Comparison of ENCODE assay signal across 8 mouse cellular contexts in the genomic region with DNA sequence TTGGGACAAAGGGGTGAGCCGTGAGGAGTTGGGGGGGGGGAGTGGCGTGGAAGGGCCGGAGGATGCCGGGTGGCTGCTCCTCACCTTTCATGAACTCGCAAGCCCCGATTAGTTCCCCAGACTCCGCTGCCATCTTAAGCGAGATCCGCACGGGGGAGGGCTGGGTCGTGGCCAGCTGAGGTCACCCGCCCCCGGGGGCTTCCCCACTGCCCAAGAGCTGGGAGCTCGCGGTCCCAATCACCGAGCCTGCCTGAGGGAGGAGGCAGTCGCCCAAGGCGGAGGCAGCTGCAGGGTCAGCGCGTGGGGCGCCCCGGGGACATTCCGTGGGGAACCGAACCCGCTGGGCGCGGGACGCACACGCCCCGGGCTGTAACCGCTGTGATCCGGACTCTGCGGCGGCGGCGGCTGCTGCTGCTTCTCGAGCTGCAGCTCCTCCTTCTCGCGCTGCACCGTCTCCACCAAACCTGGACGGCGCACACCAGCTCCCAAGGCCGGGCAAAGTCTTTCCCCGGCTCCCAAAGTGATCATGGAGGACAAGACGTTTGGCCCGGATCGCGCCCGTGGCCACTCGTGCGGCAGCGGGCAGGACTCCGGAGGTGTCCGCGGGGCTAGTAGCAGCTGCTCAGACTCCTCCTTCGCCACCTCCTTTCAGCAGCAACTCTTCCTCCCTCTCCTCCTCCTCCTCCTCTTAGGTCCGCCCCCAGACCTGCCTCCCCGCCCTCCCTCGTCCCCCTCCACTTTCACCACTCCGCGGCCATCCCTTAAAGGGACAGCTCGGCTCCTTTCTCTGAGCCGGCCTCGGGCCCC. TPM values are rescaled to one million over a fixed set of nuclear protein-coding genes. Genes with fewer than 3 reads are reported as not detected.
DNase-seq lines count a peak whose midpoint lies in the region; ATAC-seq and TF ChIP-seq lines count a peak whose summit lies in the region.

A gene (minus strand): TSS at position 680 of the 807 bp plus-strand sequence.

- peaks cover 0 to 7% of the 10 kb centered on the region in 2 experiments; a peak in 2 of 4 replicates for H3K36me3 ChIP-seq in MEL (ENCODE audit: control insufficient read depth in 1 of 2, insufficient read depth in 2 of 2, low read length in 2 of 2)
- H3K36me3 ChIP-seq in forebrain, embryonic 14.5 days (ENCODE audit: control insufficient read depth, insufficient read depth, low read length), result peaks cover 2% of the 10 kb centered on the region; the same call in 1 of the 2 replicates
- no peaks in the 10 kb centered on the region; the same call in 1 of the 2 replicates for H3K36me3 ChIP-seq in lung, embryonic 16.5 days (ENCODE audit: control insufficient read depth, insufficient read depth, low read length)

- no peak for TF ChIP-seq EP300 in MEL (IDR thresholded peaks at IDR 0.05; ENCODE audit: low read depth in 1 of 2, low read length in 2 of 2)

- H3K9me3 ChIP-seq in MEL (replicated peaks; ENCODE audit: insufficient read depth, low read length), result no peaks in the 10 kb centered on the region
- no peaks in the 10 kb centered on the region for H3K9me3 ChIP-seq in forebrain, embryonic 14.5 days (replicated peaks; ENCODE audit: control insufficient read depth, low read length)
- no peaks in the 10 kb centered on the region for H3K9me3 ChIP-seq in lung, embryonic 16.5 days (ENCODE audit: control insufficient read depth, low read length)

- peak within 1 kb of the TSS; percentile 84 for H3K27ac ChIP-seq in MEL (ENCODE audit: control insufficient read depth, low read depth, low read length)
- peak within 1 kb of the TSS; percentile 86 for H3K27ac ChIP-seq in forebrain, embryonic 14.5 days (ENCODE audit: low read depth, low read length)
- H3K27ac ChIP-seq in lung, embryonic 16.5 days (ENCODE audit: low read length), result peak within 1 kb of the TSS; percentile 93

- peak within 1 kb of the TSS; percentile 92 for H3K4me2 ChIP-seq in forebrain, embryonic 14.5 days (ENCODE audit: low read length)
- peak within 1 kb of the TSS; percentile 73 for H3K4me2 ChIP-seq in lung, embryonic 16.5 days (ENCODE audit: low read depth, low read length)

- TF ChIP-seq POLR2A in MEL (IDR thresholded peaks at IDR 0.05; ENCODE audit: control insufficient read depth in 1 of 2, insufficient read depth in 1 of 2, low read depth in 1 of 2, low read length in 2 of 2, poor library complexity in 1 of 2), result peak; percentile 53 to 68; a peak in 3 of 4 replicates

- peaks cover 3% of the 10 kb centered on the region; the same call in 1 of the 2 replicates for H3K79me2 ChIP-seq in MEL (ENCODE audit: control insufficient read depth, insufficient read depth, low read length, poor library complexity)

- TF ChIP-seq CTCF in MEL (IDR thresholded peaks at IDR 0.05 in 2 of 3, conservative IDR thresholded peaks at IDR 0.05 in 1 of 3; ENCODE audit: control insufficient read depth in 1 of 3, insufficient read depth in 1 of 3, low read depth in 2 of 3, low read length in 3 of 3, poor library complexity in 1 of 3, severe bottlenecking in 1 of 3), result no peak

- no peaks in the 10 kb centered on the region for H3K27me3 ChIP-seq in MEL (ENCODE audit: control insufficient read depth in 1 of 2, insufficient read depth in 2 of 2, low read length in 2 of 2)
- H3K27me3 ChIP-seq in forebrain, embryonic 14.5 days (replicated peaks; ENCODE audit: control insufficient read depth, insufficient read depth, low read length), result no peaks in the 10 kb centered on the region
- H3K27me3 ChIP-seq in lung, embryonic 16.5 days (ENCODE audit: control insufficient read depth, insufficient read depth, low read depth, low read length), result no peaks in the 10 kb centered on the region

- peak; percentile 93 for DNase-seq in MEL (ENCODE audit: low read depth, low spot score)
- DNase-seq in cerebellum, adult 11 months, result peak; percentile 45
- peak; percentile 95 for DNase-seq in forebrain, embryonic 14.5 days (ENCODE audit: low spot score)
- peak; percentile 75 to 78 for DNase-seq in heart, postnatal 14 days
- peak; percentile 47 to 60 for DNase-seq in layer of hippocampus, adult 8-10 months (ENCODE audit: low spot score in 2 of 2)
- DNase-seq in ovary, postnatal 14 days (ENCODE audit: low spot score), result peak; percentile 53
- peak; percentile 80 for DNase-seq in thymus, postnatal 25 days

- H3K9ac ChIP-seq in MEL (ENCODE audit: control insufficient read depth, low read depth, low read length, poor library complexity, severe bottlenecking), result peak within 1 kb of the TSS; percentile 68
- peak within 1 kb of the TSS; percentile 91 for H3K9ac ChIP-seq in forebrain, embryonic 14.5 days (ENCODE audit: low read length)
- peak within 1 kb of the TSS; percentile 85 for H3K9ac ChIP-seq in lung, embryonic 16.5 days (ENCODE audit: low read length)

- under 1% methylated on average over 50 of the region's 64 CpGs for WGBS in forebrain, embryonic 14.5 days
- WGBS in lung, embryonic 16.5 days, result under 1% methylated on average over 59 of the region's 64 CpGs

- peak within 1 kb of the TSS; percentile 65 to 68 for H3K4me3 ChIP-seq in MEL (ENCODE audit: control insufficient read depth in 1 of 2, insufficient read depth in 1 of 2, low read depth in 2 of 2, low read length in 2 of 2)
- peak within 1 kb of the TSS; percentile 97 for H3K4me3 ChIP-seq in forebrain, embryonic 14.5 days (ENCODE audit: low read depth, low read length)
- peak within 1 kb of the TSS; percentile 94 for H3K4me3 ChIP-seq in lung, embryonic 16.5 days (ENCODE audit: low read length)

- TF ChIP-seq RAD21 in MEL (IDR thresholded peaks at IDR 0.05; ENCODE audit: low read depth, low read length), result no peak

- ATAC-seq in forebrain, embryonic 14.5 days, result peak; percentile 91
- peak; percentile 93 for ATAC-seq in lung, embryonic 16.5 days (ENCODE audit: low read depth)

- intact Hi-C loops in heart, postnatal 14 days (cut with DNase I), result loop anchor here (2.0 to 5.0 kb wide), 2 partner anchors 69 to 83 kb away; no protein-coding TSS in a partner anchor

- peaks cover 0 to 3% of the 10 kb centered on the region in 2 experiments; a peak in 1 of 4 replicates for H3K4me1 ChIP-seq in MEL (ENCODE audit: control insufficient read depth in 1 of 2, insufficient read depth in 2 of 2, low read length in 2 of 2)
- peaks cover 12% of the 10 kb centered on the region for H3K4me1 ChIP-seq in forebrain, embryonic 14.5 days (ENCODE audit: control insufficient read depth, insufficient read depth, low read length)
- peaks cover 7% of the 10 kb centered on the region for H3K4me1 ChIP-seq in lung, embryonic 16.5 days (replicated peaks; ENCODE audit: control insufficient read depth, insufficient read depth, low read length)

TF ChIP-seq in MEL, 35 proteins besides CTCF, POLR2A, EP300 and RAD21:
- TF ChIP-seq CHD1 (IDR thresholded peaks at IDR 0.05; ENCODE audit: low read depth, low read length) (peak; percentile 37; the same call in 1 of the 2 replicates), ZNF384 (IDR thresholded peaks at IDR 0.05; ENCODE audit: low read depth, low read length) (no peak), ELF1 (IDR thresholded peaks at IDR 0.05; ENCODE audit: low read depth, low read length) (no peak), MAX (IDR thresholded peaks at IDR 0.05; ENCODE audit: low read length) (0 out of 2 replicates have a peak, but pooled peaks have one; percentile 2), MAFK (IDR thresholded peaks at IDR 0.05; ENCODE audit: borderline replicate concordance, low read depth, low read length) (no peak), ZMIZ1 (IDR thresholded peaks at IDR 0.05; ENCODE audit: low read depth, low read length) (peak; percentile 73; the same call in 1 of the 2 replicates), POLR2AphosphoS2 (IDR thresholded peaks at IDR 0.05; ENCODE audit: low read length) (peak; percentile 65; the same call in 1 of the 2 replicates), SMC3 (IDR thresholded peaks at IDR 0.05; ENCODE audit: low read depth, low read length) (no peak), MAZ (IDR thresholded peaks at IDR 0.05; ENCODE audit: low read depth, low read length) (peak; percentile 90), JUND (IDR thresholded peaks at IDR 0.05; ENCODE audit: low read depth, low read length) (no peak), TAL1 (IDR thresholded peaks at IDR 0.05; ENCODE audit: low read length) (no peak), MXI1 (IDR thresholded peaks at IDR 0.05; ENCODE audit: low read depth, low read length) (no peak), ZC3H11A (IDR thresholded peaks at IDR 0.05; ENCODE audit: low read depth, low read length) (no peak), TBP (IDR thresholded peaks at IDR 0.05; ENCODE audit: low read depth, low read length) (peak; percentile 37; the same call in 1 of the 2 replicates)

RNA-seq across cellular contexts. Expression of the gene that starts here (rescaled TPM):
- total RNA-seq in MEL (2012; rRNA removed), result 2.6 and 2.7 TPM in 2 replicates
- 1 to 10 TPM in 1 of 2 experiments, not detected in 1; 5.9 TPM for polyA plus RNA-seq in MEL (2012; ENCODE audit: insufficient read depth in 1 of 2, insufficient read length in 2 of 2, low read depth in 1 of 2, low replicate concordance in 2 of 2, missing spikeins in 1 of 2)
- 7.4 and 7.7 TPM in 2 replicates for polyA plus RNA-seq in forebrain, embryonic 14.5 days (2014; fragmentation: Nextera tagmentation; extraction: Ambion mirVana)
- total RNA-seq in heart, postnatal 14 days (2021), result 1 to 10 TPM; 3.8 to 4.7 TPM
- total RNA-seq in layer of hippocampus, adult 8-10 months (2022), result 10 to 100 TPM in 1 of 4 experiments, 1 to 10 TPM in 3; 6.2 to 10.8 (median 7.4) TPM
- 6.8 and 7.0 TPM in 2 replicates for polyA plus RNA-seq in lung, embryonic 16.5 days (2015; fragmentation: Nextera tagmentation; extraction: Ambion mirVana)

Comparison
In these comparisons a context has a peak if more than half of its experiments do, and no peak if none do; other contexts are left out.
1. Peak in every context shown above with its lines: DNase-seq, ATAC-seq, H3K4me3 ChIP-seq and H3K27ac ChIP-seq.
2. DNase-seq: peak in every context shown above with its lines; median percentile 95 in forebrain, embryonic 14.5 days; 93 in MEL; 80 in thymus, postnatal 25 days; 76 in heart, postnatal 14 days; 54 in layer of hippocampus, adult 8-10 months; 53 in ovary, postnatal 14 days; 45 in cerebellum, adult 11 months.